Mouse (Mus musculus) lung, embryonic 14.5 days (tissue): ENCODE results near the gene Mapk10. TPM values are rescaled to one million over a fixed set of nuclear protein-coding genes. Genes with fewer than 3 reads are reported as not detected.

Source experiments
- ATAC-seq: fragments of 200-750 bp; cut with Nextera tagmentation; 2 replicates; pipeline ENCODE4 v1.8.0; 2017; ENCODE audit warnings: mild to moderate bottlenecking, moderate TSS enrichment, moderate library complexity; ENCODE audit not compliant: insufficient read depth
- DNase-seq: peaks from one replicate; pipeline ENCODE4 v3.0.0-alpha.2; 2015
- H3K27ac ChIP-seq: fragments of 300-500 bp; sonication (generic); 2 replicates; pipeline ENCODE4 v1.5.1; 2014; ENCODE audit warnings: low read depth, mild to moderate bottlenecking, moderate library complexity
- H3K27me3 ChIP-seq: fragments of 300-500 bp; sonication (generic); 2 replicates; pipeline ENCODE4 v1.6.1; 2014; ENCODE audit warnings: low read length, control low read depth; ENCODE audit not compliant: insufficient read depth
- H3K36me3 ChIP-seq: fragments of 300-500 bp; sonication (generic); 2 replicates; pipeline ENCODE4 v1.6.1; 2014; ENCODE audit warnings: control low read depth; ENCODE audit not compliant: insufficient read depth
- H3K4me1 ChIP-seq: fragments of 300-500 bp; sonication (generic); 2 replicates; pipeline ENCODE4 v1.6.1; 2014; ENCODE audit warnings: antibody characterized with exemption, control low read depth; ENCODE audit not compliant: insufficient read depth
- H3K4me2 ChIP-seq: fragments of 300-500 bp; sonication (generic); 2 replicates; pipeline ENCODE4 v1.6.1; 2014; ENCODE audit warnings: mild to moderate bottlenecking
- H3K4me3 ChIP-seq: fragments of 300-500 bp; sonication (generic); 2 replicates; pipeline ENCODE4 v1.5.1; 2014; ENCODE audit warnings: low read depth, low read length
- H3K9ac ChIP-seq: fragments of 300-500 bp; sonication (generic); 2 replicates; pipeline ENCODE4 v1.6.1; 2014
- H3K9me3 ChIP-seq: fragments of 300-500 bp; sonication (generic); 2 replicates; pipeline ENCODE4 v1.6.1; 2016; ENCODE audit warnings: low read depth, low read length, control low read depth
- CTCF ChIP-seq: IDR thresholded peaks from 2 replicates; pipeline ENCODE4 v1.5.1; 2016; ENCODE audit warnings: antibody characterized with exemption, low read depth
- WGBS: fragments of 180-500 bp; shearing (Covaris S2); extraction: QIAGEN DNeasy Blood & Tissue Kit; methylation state at CpG from one replicate; pipeline ENCODE4 v1.1.7; 2014; 5-methylcytosine and 5-hydroxymethylcytosine counted together
- polyA plus RNA-seq: library from polyadenylated mRNA; unstranded; fragments of >200 nt; fragmentation: Nextera tagmentation; extraction: Ambion mirVana; gene quantifications from 2 replicates; pipeline ENCODE4 v1.2.1, GENCODE M21; 2014

Gene Mapk10
- polyA plus RNA-seq, 1 experiment from 2014 or later = 0.66 TPM

- Histone ChIP-seq H3K4me3 (no peak overlapping the region), H3K4me1 (no peaks in the 10 kb centered on the region), H3K9ac (no peak overlapping the region), H3K27me3 (no peaks in the 10 kb centered on the region), H3K27ac (no peak overlapping the region), H3K36me3 (no peaks in the 10 kb centered on the region), H3K9me3 (no peaks in the 10 kb centered on the region; the same call in 1 of the 2 replicates), H3K4me2 (no peak overlapping the region)
- no peak for TF ChIP-seq CTCF
- 55% methylated on average over 9 of the region's 9 CpGs for WGBS
- DNase-seq (peak; percentile 70), ATAC-seq (no peak)
Measured at GRCm38 (mm10) chr5:103134839-103135238, 76.3 kb downstream of the Mapk10 start.

GRCm38 (mm10) chr5:103133626-103134025 lies 77.5 kb downstream of the Mapk10 start:
- Histone ChIP-seq H3K9ac (no peak overlapping the region), H3K4me1 (no peaks in the 10 kb centered on the region), H3K27me3 (no peaks in the 10 kb centered on the region), H3K4me3 (no peak overlapping the region), H3K9me3 (no peaks in the 10 kb centered on the region; the same call in 1 of the 2 replicates), H3K36me3 (no peaks in the 10 kb centered on the region), H3K27ac (no peak overlapping the region), H3K4me2 (no peak overlapping the region)
- no peak for ATAC-seq
- 59% methylated on average over 9 of the region's 9 CpGs for WGBS
- DNase-seq = no peak
- no peak for TF ChIP-seq CTCF

GRCm38 (mm10) chr5:103132814-103133213 lies 78.3 kb downstream of the Mapk10 start:
- WGBS = 71% methylated on average over 6 of the region's 6 CpGs
- Histone ChIP-seq H3K4me3 (no peak overlapping the region), H3K36me3 (no peaks in the 10 kb centered on the region), H3K4me1 (no peaks in the 10 kb centered on the region), H3K4me2 (no peak overlapping the region), H3K27me3 (no peaks in the 10 kb centered on the region), H3K27ac (no peak overlapping the region), H3K9ac (no peak overlapping the region), H3K9me3 (no peaks in the 10 kb centered on the region; the same call in 1 of the 2 replicates)
- TF ChIP-seq CTCF = peak; percentile 46
- DNase-seq = peak; percentile 14
- no peak for ATAC-seq

- H3K9me3 ChIP-seq = no peaks in the 10 kb centered on the region
- ATAC-seq = no peak
- H3K27ac ChIP-seq = no peak overlapping the region
- no peaks in the 10 kb centered on the region for H3K36me3 ChIP-seq
- DNase-seq = no peak
- no peaks in the 10 kb centered on the region for H3K27me3 ChIP-seq
- no peaks in the 10 kb centered on the region for H3K4me1 ChIP-seq
- no peak for TF ChIP-seq CTCF
- H3K9ac ChIP-seq = no peak overlapping the region
- no peak overlapping the region for H3K4me2 ChIP-seq
- 63% methylated on average over 3 of the region's 3 CpGs for WGBS
- H3K4me3 ChIP-seq = no peak overlapping the region
Measured at GRCm38 (mm10) chr5:103119618-103120017, 91.5 kb downstream of the Mapk10 start.

GRCm38 (mm10) chr5:103115571-103115970 lies 95.6 kb downstream of the Mapk10 start:
- WGBS = 84% methylated on average over 7 of the region's 7 CpGs
- ATAC-seq = no peak
- TF ChIP-seq CTCF = no peak

GRCm38 (mm10) chr5:103112471-103112870 lies 98.7 kb downstream of the Mapk10 start:
- DNase-seq = no peak
- H3K4me3 ChIP-seq = no peak overlapping the region
- ATAC-seq = no peak
- H3K4me1 ChIP-seq = no peaks in the 10 kb centered on the region
- no peak for TF ChIP-seq CTCF
- no peak overlapping the region for H3K9ac ChIP-seq
- 77% methylated on average over 7 of the region's 7 CpGs for WGBS
- no peak overlapping the region for H3K4me2 ChIP-seq
- no peak overlapping the region for H3K27ac ChIP-seq
- no peaks in the 10 kb centered on the region for H3K36me3 ChIP-seq
- no peaks in the 10 kb centered on the region for H3K27me3 ChIP-seq
- H3K9me3 ChIP-seq = no peaks in the 10 kb centered on the region

More at GRCm38 (mm10) chr5:103115571-103115970, 95.6 kb downstream of the Mapk10 start:
- DNase-seq = no peak
- Histone ChIP-seq H3K36me3 (no peaks in the 10 kb centered on the region), H3K27ac (no peak overlapping the region), H3K9me3 (no peaks in the 10 kb centered on the region), H3K4me2 (no peak overlapping the region), H3K4me1 (no peaks in the 10 kb centered on the region), H3K27me3 (no peaks in the 10 kb centered on the region), H3K4me3 (no peak overlapping the region), H3K9ac (no peak overlapping the region)

- Histone ChIP-seq H3K4me2 (no peak overlapping the region), H3K4me1 (no peaks in the 10 kb centered on the region), H3K27ac (no peak overlapping the region), H3K4me3 (no peak overlapping the region), H3K36me3 (no peaks in the 10 kb centered on the region), H3K27me3 (no peaks in the 10 kb centered on the region), H3K9ac (no peak overlapping the region), H3K9me3 (no peaks in the 10 kb centered on the region)
- ATAC-seq (no peak), DNase-seq (no peak)
- 75% methylated on average over 1 of the region's 1 CpGs for WGBS
- no peak for TF ChIP-seq CTCF
Measured at GRCm38 (mm10) chr5:103109409-103109808, 101.7 kb downstream of the Mapk10 start.
